Mouse (Mus musculus): ENCODE measurements around the gene Vmn2r80. TPM values are rescaled to one million over a fixed set of nuclear protein-coding genes. Genes with fewer than 3 reads are reported as not detected.
"Not testable (repeated sequence)": the region's sequence is repeated elsewhere in the genome, so short reads cannot be mapped to it uniquely, and the experiment has no call there.

Vmn2r80 gene
- not detected in 2 replicates for polyA plus RNA-seq (2016; fragmentation: Nextera tagmentation; extraction: Ambion mirVana)

DNA sequence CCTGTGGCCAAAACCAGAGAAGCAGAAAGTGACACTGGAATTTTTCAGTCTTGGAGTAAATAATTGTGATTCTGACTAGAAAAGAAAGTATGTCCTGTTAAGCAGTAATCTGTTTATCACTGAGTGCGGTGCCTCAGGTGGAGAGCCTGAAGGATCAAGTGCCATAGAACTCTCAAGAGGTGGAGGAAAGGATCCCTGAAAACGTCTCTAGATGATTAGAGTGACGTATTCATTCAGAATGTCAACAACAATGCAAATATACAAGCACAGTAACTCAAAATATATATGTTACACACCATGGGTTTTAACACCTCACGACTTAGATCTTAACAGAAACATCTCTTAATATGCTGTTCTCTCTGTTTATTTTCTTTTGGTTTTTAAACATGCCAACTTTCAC is at the start of gene Vmn2r80:
TSS of gene Vmn2r80 (plus strand) at position 301 of the 400 bp plus-strand sequence.
- not testable (repeated sequence) for H3K4me1 ChIP-seq; H3K9me3 ChIP-seq; H3K27me3 ChIP-seq; H3K27ac ChIP-seq; ATAC-seq (ENCODE audit: insufficient number of reproducible peaks, insufficient read depth, low FRiP score, low TSS enrichment); H3K9ac ChIP-seq; H3K36me3 ChIP-seq; H3K4me2 ChIP-seq (replicated peaks); H3K4me3 ChIP-seq
- 81% methylated on average over 4 of the region's 4 CpGs for WGBS

DNA sequence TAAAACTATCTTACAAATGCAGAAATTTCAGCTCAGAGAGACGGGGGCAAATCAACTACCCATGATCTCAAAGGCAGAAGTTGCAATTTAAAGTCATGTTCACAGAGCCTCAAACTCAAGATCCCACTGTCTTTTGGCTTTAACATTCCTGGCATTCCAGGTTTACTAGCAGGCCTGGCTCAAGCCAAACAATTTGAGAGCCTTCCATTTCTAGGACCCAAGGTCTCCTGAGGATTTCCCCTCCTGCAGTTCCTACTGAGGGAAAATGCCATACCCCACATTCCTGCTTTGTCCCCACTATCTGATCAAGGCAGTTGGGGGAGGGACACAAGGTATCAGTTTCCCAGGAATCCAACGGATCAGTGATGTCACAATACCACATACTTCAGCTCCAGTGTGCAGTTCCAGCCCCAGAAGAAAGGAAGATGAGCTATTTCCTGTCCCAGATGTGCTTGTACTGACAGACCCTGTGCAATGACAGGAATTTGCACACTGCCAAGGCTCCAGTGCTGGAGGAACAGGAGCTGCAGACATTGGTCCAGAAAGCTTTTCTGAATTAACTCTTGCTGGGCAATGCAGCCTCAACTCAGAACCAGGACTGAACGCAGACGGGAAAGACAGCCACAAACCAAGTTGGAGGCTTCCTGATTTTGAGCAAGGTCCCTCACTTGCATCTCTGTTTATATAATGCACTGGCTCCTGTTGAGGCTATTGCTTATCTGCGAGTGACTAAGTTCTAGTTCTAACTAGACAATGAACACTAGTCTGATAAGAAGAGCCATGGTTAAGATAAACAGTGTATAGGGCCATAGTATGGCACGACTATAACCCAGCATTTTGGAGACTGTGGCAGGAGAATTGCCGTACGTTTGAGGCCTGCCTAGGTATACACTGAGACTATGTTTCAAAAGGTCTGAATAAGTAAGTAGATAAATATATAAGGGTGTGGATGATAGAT is 42.0 kb upstream of the Vmn2r80 start:
- H3K4me2 ChIP-seq (replicated peaks) = no peak overlapping the region
- H3K4me3 ChIP-seq = no peak overlapping the region
- peak; percentile 85 for ATAC-seq (ENCODE audit: insufficient number of reproducible peaks, insufficient read depth, low FRiP score, low TSS enrichment)
- H3K4me1 ChIP-seq = peaks cover 8% of the 10 kb centered on the region
- no peaks in the 10 kb centered on the region for H3K9me3 ChIP-seq
- no peaks in the 10 kb centered on the region for H3K36me3 ChIP-seq
- H3K27ac ChIP-seq = 0 out of 2 replicates have a peak overlapping the region, but pooled peaks have one; percentile 36
- WGBS = 54% methylated on average over 8 of the region's 8 CpGs
- H3K27me3 ChIP-seq = no peaks in the 10 kb centered on the region
- no peak overlapping the region for H3K9ac ChIP-seq

DNA sequence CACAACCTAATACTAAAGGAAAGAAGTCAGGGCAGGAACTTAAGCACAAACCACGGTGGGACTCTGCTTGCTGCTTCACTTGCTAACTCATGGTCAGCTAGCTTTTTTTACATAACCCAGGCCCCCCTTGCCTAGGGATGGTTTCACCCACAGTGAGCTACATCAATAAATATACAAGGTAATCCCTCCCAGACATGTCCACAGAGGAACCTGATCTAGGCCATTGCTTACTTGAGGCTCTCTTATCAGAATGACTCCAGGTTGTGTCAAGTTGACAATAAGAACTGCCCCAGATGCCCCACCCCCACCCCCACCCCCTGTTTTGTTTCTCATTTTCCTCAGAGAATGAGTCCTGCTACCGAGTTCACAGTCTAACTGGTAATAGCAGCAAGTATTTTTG is 41.0 kb upstream of the Vmn2r80 start:
- no peak overlapping the region for H3K4me2 ChIP-seq (replicated peaks)
- no peaks in the 10 kb centered on the region for H3K27me3 ChIP-seq
- H3K36me3 ChIP-seq = no peaks in the 10 kb centered on the region
- no peak overlapping the region for H3K27ac ChIP-seq
- H3K4me3 ChIP-seq = no peak overlapping the region
- peaks cover 8% of the 10 kb centered on the region for H3K4me1 ChIP-seq
- WGBS = 61% methylated on average over 2 of the region's 2 CpGs
- H3K9ac ChIP-seq = no peak overlapping the region
- H3K9me3 ChIP-seq = no peaks in the 10 kb centered on the region
- no peak for ATAC-seq (ENCODE audit: insufficient number of reproducible peaks, insufficient read depth, low FRiP score, low TSS enrichment)

DNA sequence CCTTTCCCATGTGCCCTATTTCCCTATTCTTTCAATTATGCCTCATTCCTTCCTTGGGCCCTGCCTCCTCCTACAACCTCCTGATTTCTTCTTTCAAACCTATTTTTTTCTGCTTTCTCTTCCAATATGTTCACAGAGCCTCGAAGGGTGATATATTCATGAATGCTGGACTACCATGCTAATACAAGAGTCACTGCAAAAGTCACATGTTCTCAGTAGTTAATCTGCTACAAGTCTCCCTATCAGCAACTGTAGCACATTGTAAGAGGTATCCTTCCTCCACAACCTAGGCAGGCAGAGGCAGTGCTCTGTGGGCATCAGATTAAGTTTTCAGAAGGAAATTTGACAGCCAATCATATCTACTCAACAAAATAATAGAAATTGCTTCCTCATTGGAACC is 39.4 kb upstream of the Vmn2r80 start:
- Histone ChIP-seq H3K4me2 (replicated peaks) (no peak overlapping the region), H3K27ac (no peak overlapping the region), H3K4me3 (no peak overlapping the region), H3K9ac (no peak overlapping the region), H3K27me3 (no peaks in the 10 kb centered on the region), H3K4me1 (peaks cover 8% of the 10 kb centered on the region), H3K9me3 (no peaks in the 10 kb centered on the region), H3K36me3 (no peaks in the 10 kb centered on the region)
- ATAC-seq (ENCODE audit: insufficient number of reproducible peaks, insufficient read depth, low FRiP score, low TSS enrichment) = no peak
- 72% methylated on average over 1 of the region's 1 CpGs for WGBS

DNA sequence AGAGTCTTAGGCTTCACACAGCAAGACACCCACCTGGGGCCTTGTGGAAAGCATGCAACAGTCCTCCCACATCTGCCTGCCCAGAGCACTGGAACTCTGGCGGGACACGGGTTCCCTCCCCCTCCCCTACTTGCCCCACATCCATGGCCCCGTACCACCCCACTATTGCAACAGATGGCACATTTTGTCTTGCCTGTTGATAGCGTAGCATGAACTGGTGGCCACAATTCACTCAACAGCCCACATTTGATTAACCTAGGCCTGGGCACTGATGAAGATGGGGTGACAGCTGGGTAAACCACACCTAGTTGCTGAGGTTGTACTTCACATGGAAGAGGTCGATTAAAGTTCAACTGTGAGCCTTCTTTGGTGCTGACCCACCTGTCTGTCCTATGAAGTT is 38.1 kb upstream of the Vmn2r80 start:
- H3K27me3 ChIP-seq = no peaks in the 10 kb centered on the region
- H3K4me1 ChIP-seq = peaks cover 8% of the 10 kb centered on the region
- H3K4me3 ChIP-seq = no peak overlapping the region
- no peaks in the 10 kb centered on the region for H3K36me3 ChIP-seq
- H3K9me3 ChIP-seq = no peaks in the 10 kb centered on the region
- ATAC-seq (ENCODE audit: insufficient number of reproducible peaks, insufficient read depth, low FRiP score, low TSS enrichment) = peak; percentile 39; the same call in 1 of the 2 replicates
- no peak overlapping the region for H3K9ac ChIP-seq
- H3K4me2 ChIP-seq (replicated peaks) = no peak overlapping the region
- no peak overlapping the region for H3K27ac ChIP-seq
- WGBS = 86% methylated on average over 5 of the region's 5 CpGs

DNA sequence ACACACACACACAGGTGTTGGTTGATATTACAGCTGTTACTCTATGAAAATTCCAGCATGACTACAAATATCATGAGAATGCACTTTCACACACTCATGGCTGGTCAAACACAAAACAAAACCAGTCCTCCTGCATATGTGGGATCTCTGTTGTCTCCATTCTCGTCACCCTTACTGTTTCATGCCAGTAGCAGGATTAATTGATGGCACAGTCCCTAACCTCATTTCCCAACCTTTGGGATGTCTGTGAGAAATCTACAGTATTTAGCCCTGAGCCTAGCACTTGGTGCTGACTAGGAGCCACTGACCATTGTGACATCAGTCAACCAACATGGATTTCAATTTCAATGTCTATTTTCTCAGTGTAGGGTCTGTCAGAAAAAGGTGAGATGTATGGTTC is 33.5 kb upstream of the Vmn2r80 start:
- Histone ChIP-seq H3K4me3 (no peak overlapping the region), H3K9ac (no peak overlapping the region), H3K27ac (no peak overlapping the region), H3K27me3 (no peaks in the 10 kb centered on the region), H3K4me2 (replicated peaks) (no peak overlapping the region), H3K36me3 (no peaks in the 10 kb centered on the region), H3K4me1 (peaks cover 3% of the 10 kb centered on the region; the same call in 1 of the 2 replicates), H3K9me3 (no peaks in the 10 kb centered on the region)
- no peak for ATAC-seq (ENCODE audit: insufficient number of reproducible peaks, insufficient read depth, low FRiP score, low TSS enrichment)
- 61% methylated on average over 1 of the region's 1 CpGs for WGBS

DNA sequence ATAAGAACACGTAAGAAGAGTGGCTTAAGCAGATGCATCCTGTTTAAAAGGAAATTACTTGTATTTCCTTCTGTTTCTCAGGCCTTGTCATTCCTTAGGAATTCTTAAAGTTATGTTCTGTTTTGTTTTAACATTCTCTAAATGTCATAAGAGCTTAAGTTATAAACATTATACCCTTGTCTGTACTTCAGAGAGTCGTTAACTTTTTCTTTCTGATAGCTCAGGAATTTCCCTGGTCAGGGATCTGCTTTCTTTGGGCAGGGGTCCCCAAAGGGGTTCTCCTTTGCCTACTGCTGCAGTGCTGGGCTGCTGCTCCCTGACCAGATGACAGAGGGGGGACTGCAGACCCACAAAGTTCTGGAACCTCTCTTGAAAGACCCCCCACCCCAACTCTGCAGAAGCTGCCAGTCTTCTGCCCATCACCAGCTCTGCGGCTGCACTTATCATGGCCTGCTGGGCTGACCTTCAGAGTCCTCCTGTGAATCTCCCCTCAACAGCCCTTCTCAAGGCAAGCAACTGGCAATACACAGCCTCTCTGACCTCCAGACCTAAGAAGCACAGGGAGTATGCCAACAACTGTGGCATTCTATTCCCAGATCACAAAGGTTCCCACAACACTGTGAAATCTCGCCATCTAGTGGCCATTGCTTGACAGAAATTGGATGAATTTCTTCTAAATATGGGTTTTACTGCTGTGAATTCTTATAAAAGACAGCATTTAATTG is 32.3 kb upstream of the Vmn2r80 start:
- H3K27ac ChIP-seq = no peak overlapping the region
- 0 out of 2 replicates have a peak, but pooled peaks have one; percentile 41 for ATAC-seq (ENCODE audit: insufficient number of reproducible peaks, insufficient read depth, low FRiP score, low TSS enrichment)
- WGBS = 40% methylated on average over 4 of the region's 4 CpGs

DNA sequence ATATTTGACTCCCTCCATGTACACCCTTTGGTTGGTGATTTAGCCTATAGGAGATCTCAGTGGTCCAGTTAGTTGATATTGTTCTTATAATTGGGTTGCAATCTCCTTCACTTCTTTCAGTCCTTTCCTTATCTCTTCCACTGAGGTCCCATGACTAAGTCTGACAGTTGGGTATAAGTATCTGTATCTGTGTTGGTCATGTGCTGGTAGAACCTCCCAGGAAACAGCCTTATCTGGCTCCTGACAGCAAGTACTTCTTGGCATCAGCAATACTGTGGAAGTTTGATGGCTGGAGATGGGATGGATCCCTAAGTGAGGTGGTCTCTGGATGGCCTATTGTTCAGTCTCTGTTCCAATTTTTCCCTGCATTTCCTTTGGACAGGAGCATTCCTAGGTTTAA is 3.0 kb downstream of the Vmn2r80 start:
- no peak overlapping the region for H3K9ac ChIP-seq
- H3K27ac ChIP-seq = no peak overlapping the region
- H3K4me2 ChIP-seq (replicated peaks) = no peak overlapping the region
- H3K9me3 ChIP-seq = no peaks in the 10 kb centered on the region
- ATAC-seq (ENCODE audit: insufficient number of reproducible peaks, insufficient read depth, low FRiP score, low TSS enrichment) = no peak
- H3K27me3 ChIP-seq = no peaks in the 10 kb centered on the region
- no peaks in the 10 kb centered on the region for H3K36me3 ChIP-seq
- no peaks in the 10 kb centered on the region for H3K4me1 ChIP-seq
- H3K4me3 ChIP-seq = no peak overlapping the region

More for the DNA sequence above, 32.3 kb upstream of the Vmn2r80 start:
- Histone ChIP-seq H3K9ac (no peak overlapping the region), H3K4me2 (replicated peaks) (no peak overlapping the region), H3K36me3 (no peaks in the 10 kb centered on the region), H3K9me3 (no peaks in the 10 kb centered on the region), H3K27me3 (no peaks in the 10 kb centered on the region), H3K4me1 (peaks cover 3% of the 10 kb centered on the region; the same call in 1 of the 2 replicates), H3K4me3 (no peak overlapping the region)

DNA sequence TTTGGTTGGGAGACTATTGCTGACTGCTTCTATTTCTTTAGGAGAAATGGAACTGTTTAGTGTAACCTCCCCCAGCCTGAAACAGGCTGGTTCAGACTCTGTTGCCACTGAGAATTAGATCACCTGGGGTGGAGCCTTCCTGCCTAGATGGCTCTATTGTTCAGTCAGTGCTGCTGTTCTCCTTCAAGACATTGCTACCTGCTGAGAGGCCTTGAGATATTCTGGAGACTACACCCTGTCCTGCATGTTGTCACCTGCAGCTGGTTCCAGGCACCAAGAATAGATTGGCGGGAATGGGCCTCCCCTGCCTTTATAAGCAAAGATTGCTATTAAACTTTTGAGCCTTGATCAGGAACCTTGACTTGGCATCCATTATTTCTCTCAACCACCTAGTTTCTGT is 51.4 kb downstream of the Vmn2r80 start:
- H3K4me1 ChIP-seq; H3K9me3 ChIP-seq; ATAC-seq (ENCODE audit: insufficient number of reproducible peaks, insufficient read depth, low FRiP score, low TSS enrichment); H3K9ac ChIP-seq; H3K4me3 ChIP-seq; H3K4me2 ChIP-seq (replicated peaks); H3K27me3 ChIP-seq; H3K36me3 ChIP-seq; H3K27ac ChIP-seq: not testable (repeated sequence)
- WGBS = 90% methylated on average over 1 of the region's 1 CpGs

DNA sequence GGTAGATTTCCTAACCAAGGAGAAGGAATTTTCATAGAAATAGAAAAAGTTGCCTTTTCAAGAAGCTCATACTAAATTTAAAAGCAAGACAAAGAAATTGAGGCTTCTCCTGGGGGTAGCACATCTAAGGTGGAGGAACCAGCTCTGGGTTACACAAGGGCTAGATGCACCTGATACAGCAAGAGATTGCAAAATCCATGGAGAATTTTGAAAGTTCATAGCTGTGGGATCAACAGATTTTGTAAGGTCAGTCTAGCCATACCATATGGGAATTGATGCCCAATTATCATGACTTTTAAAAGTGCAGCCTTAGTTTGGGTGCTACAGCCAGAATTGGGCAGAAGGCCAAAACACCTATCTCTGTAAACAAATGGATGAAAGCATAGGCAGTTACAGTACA is 71.9 kb downstream of the Vmn2r80 start:
- ATAC-seq (ENCODE audit: insufficient number of reproducible peaks, insufficient read depth, low FRiP score, low TSS enrichment) = no peak
- Histone ChIP-seq H3K27me3 (no peaks in the 10 kb centered on the region), H3K9me3 (no peaks in the 10 kb centered on the region), H3K27ac (no peak overlapping the region), H3K4me3 (no peak overlapping the region), H3K4me1 (no peaks in the 10 kb centered on the region), H3K4me2 (replicated peaks) (no peak overlapping the region), H3K36me3 (no peaks in the 10 kb centered on the region), H3K9ac (no peak overlapping the region)

DNA sequence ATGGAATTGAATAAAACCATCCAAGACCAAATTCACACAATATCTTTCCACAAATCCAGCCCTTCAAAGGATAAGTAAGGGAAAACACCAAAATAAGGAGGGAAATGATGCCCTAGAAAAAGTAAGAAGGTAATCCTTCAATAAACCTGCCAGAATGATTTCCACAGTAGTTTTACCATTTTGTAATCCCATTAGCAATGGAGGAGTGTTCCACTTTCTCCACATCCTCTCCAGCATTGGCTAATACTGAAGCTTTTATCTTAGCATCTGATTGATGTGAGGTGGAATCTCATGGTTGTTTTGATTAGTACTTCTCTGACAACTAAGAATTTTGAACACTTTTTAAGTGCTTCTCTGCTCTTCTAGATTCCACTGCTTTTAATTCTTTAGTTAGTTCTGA is 73.0 kb downstream of the Vmn2r80 start:
- H3K36me3 ChIP-seq = no peaks in the 10 kb centered on the region
- H3K27ac ChIP-seq = no peak overlapping the region
- ATAC-seq (ENCODE audit: insufficient number of reproducible peaks, insufficient read depth, low FRiP score, low TSS enrichment) = no peak
- H3K4me1 ChIP-seq = no peaks in the 10 kb centered on the region
- no peaks in the 10 kb centered on the region for H3K27me3 ChIP-seq
- no peaks in the 10 kb centered on the region for H3K9me3 ChIP-seq
- H3K9ac ChIP-seq = no peak overlapping the region
- no peak overlapping the region for H3K4me2 ChIP-seq (replicated peaks)
- H3K4me3 ChIP-seq = no peak overlapping the region

DNA sequence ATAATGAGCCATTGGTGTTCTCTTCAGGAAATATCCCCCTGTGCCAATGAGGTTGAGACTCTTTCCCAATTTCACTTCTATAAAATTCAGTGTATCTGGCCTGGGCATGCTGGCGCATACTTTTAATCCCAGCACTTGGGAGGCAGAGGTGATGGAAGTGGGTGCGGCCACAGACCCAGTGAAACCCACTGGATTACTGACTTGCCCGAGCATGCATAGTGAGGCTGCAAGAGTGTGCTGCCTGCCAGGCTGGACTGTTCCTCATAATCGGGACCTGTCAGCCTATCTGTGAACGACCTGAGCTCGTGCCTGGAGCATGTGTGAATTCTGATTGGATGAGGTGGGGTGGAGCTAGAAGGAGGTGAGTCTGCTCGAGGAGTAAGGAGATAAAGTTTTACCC is 73.6 kb downstream of the Vmn2r80 start:
- 70% methylated on average over 7 of the region's 7 CpGs for WGBS
- H3K9ac ChIP-seq = no peak overlapping the region
- no peaks in the 10 kb centered on the region for H3K4me1 ChIP-seq
- no peaks in the 10 kb centered on the region for H3K27me3 ChIP-seq
- no peak for ATAC-seq (ENCODE audit: insufficient number of reproducible peaks, insufficient read depth, low FRiP score, low TSS enrichment)
- no peaks in the 10 kb centered on the region for H3K9me3 ChIP-seq
- no peak overlapping the region for H3K4me3 ChIP-seq
- H3K4me2 ChIP-seq (replicated peaks) = no peak overlapping the region
- H3K36me3 ChIP-seq = no peaks in the 10 kb centered on the region
- H3K27ac ChIP-seq = no peak overlapping the region

Data from embryonic facial prominence, embryonic 12.5 days (tissue).